Mouse (Mus musculus) forebrain, embryonic 11.5 days (tissue): ENCODE measurements around the gene Taar5. TPM values are rescaled to one million over a fixed set of nuclear protein-coding genes. Genes with fewer than 3 reads are reported as not detected.

Experiments
- ATAC-seq: fragments of 200-750 bp; cut with Nextera tagmentation; replicated peaks from 2 replicates; pipeline ENCODE4 v1.8.0; 2017; ENCODE audit warnings: moderate TSS enrichment; ENCODE audit not compliant: low FRiP score
- DNase-seq: peaks from one replicate; pipeline ENCODE4 v3.0.0-alpha.2; 2017; ENCODE audit warnings: low spot score
- H3K27ac ChIP-seq: fragments of 300-500 bp; sonication (generic); 2 replicates; pipeline ENCODE4 v1.5.1; 2014; ENCODE audit warnings: low read depth, low read length
- H3K27me3 ChIP-seq: fragments of 300-500 bp; sonication (generic); 2 replicates; pipeline ENCODE4 v1.6.1; 2014; ENCODE audit warnings: mild to moderate bottlenecking, low read length, mixed read lengths; ENCODE audit not compliant: control insufficient read depth, insufficient read depth
- H3K36me3 ChIP-seq: fragments of 300-500 bp; sonication (generic); 2 replicates; pipeline ENCODE4 v1.6.1; 2014; ENCODE audit warnings: mild to moderate bottlenecking, low read length, moderate library complexity, mixed read lengths; ENCODE audit not compliant: control insufficient read depth, insufficient read depth
- H3K4me1 ChIP-seq: fragments of 300-500 bp; sonication (generic); replicated peaks from 2 replicates; pipeline ENCODE4 v1.6.1; 2014; ENCODE audit warnings: low read length, mixed read lengths; ENCODE audit not compliant: control insufficient read depth, insufficient read depth
- H3K4me2 ChIP-seq: fragments of 300-500 bp; sonication (generic); 2 replicates; pipeline ENCODE4 v1.6.1; 2014; ENCODE audit warnings: low read depth, mild to moderate bottlenecking, low read length, moderate library complexity, mixed read lengths; ENCODE audit not compliant: severe bottlenecking
- H3K4me3 ChIP-seq: fragments of 300-500 bp; sonication (generic); 2 replicates; pipeline ENCODE4 v1.5.1; 2014; ENCODE audit warnings: low read depth, low read length
- H3K9ac ChIP-seq: fragments of 300-500 bp; sonication (generic); 2 replicates; pipeline ENCODE4 v1.6.1; 2014; ENCODE audit warnings: low read length
- H3K9me3 ChIP-seq: fragments of 300-500 bp; sonication (generic); 2 replicates; pipeline ENCODE4 v1.6.1; 2016; ENCODE audit warnings: low read length, mixed read lengths; ENCODE audit not compliant: control insufficient read depth
- WGBS: fragments of 180-500 bp; shearing (Covaris S2); extraction: QIAGEN DNeasy Blood & Tissue Kit; methylation state at CpG from one replicate; pipeline ENCODE4 v1.1.7; 2014; 5-methylcytosine and 5-hydroxymethylcytosine counted together
- polyA plus RNA-seq: library from polyadenylated mRNA; unstranded; fragments of >200 nt; fragmentation: Nextera tagmentation; extraction: Ambion mirVana; gene quantifications from 2 replicates; pipeline ENCODE4 v1.2.1, GENCODE M21; 2014

Gene Taar5
- polyA plus RNA-seq, 1 experiment from 2014 or later = not detected

GRCm38 (mm10) chr10:23986419-23986818 lies 15.9 kb downstream of the Taar5 start:
- no peaks in the 10 kb centered on the region for H3K4me1 ChIP-seq
- no peak overlapping the region for H3K9ac ChIP-seq
- WGBS = 82% methylated on average over 5 of the region's 5 CpGs
- no peaks in the 10 kb centered on the region for H3K36me3 ChIP-seq
- no peak for DNase-seq
- H3K27ac ChIP-seq = no peak overlapping the region
- H3K27me3 ChIP-seq = no peaks in the 10 kb centered on the region
- no peak for ATAC-seq
- no peaks in the 10 kb centered on the region for H3K9me3 ChIP-seq
- H3K4me3 ChIP-seq = no peak overlapping the region
- H3K4me2 ChIP-seq = no peak overlapping the region

- WGBS = 90% methylated on average over 3 of the region's 3 CpGs
- H3K36me3 ChIP-seq = no peaks in the 10 kb centered on the region
- H3K4me1 ChIP-seq = no peaks in the 10 kb centered on the region
- H3K27ac ChIP-seq = no peak within 1 kb of the TSS
- H3K4me2 ChIP-seq = no peak within 1 kb of the TSS
- no peak for DNase-seq
- no peaks in the 10 kb centered on the region for H3K27me3 ChIP-seq
- no peaks in the 10 kb centered on the region for H3K9me3 ChIP-seq
- H3K9ac ChIP-seq = no peak within 1 kb of the TSS
- no peak for ATAC-seq
- H3K4me3 ChIP-seq = no peak within 1 kb of the TSS
Observed at GRCm38 (mm10) chr10:23993381-23993780, 22.9 kb downstream of the Taar5 start, which contains the start of gene Taar7a. Gene Taar7a, minus strand, starts transcription at chr10:23993481.

- no peak within 1 kb of the TSS for H3K4me3 ChIP-seq
- no peaks in the 10 kb centered on the region for H3K9me3 ChIP-seq
- no peaks in the 10 kb centered on the region for H3K36me3 ChIP-seq
- H3K4me1 ChIP-seq = no peaks in the 10 kb centered on the region
- H3K4me2 ChIP-seq = no peak within 1 kb of the TSS
- 93% methylated on average over 1 of the region's 1 CpGs for WGBS
- no peak for DNase-seq
- no peak for ATAC-seq
- no peaks in the 10 kb centered on the region for H3K27me3 ChIP-seq
- H3K9ac ChIP-seq = no peak within 1 kb of the TSS
- no peak within 1 kb of the TSS for H3K27ac ChIP-seq
Observed at GRCm38 (mm10) chr10:23999639-24000038, 29.1 kb downstream of the Taar5 start, which contains the start of gene Taar7b. Gene Taar7b, plus strand, starts transcription at chr10:23999939.

GRCm38 (mm10) chr10:24006442-24006841 lies 35.9 kb downstream of the Taar5 start:
- no peak for ATAC-seq
- WGBS = 87% methylated on average over 1 of the region's 1 CpGs
- no peaks in the 10 kb centered on the region for H3K9me3 ChIP-seq
- no peak overlapping the region for H3K4me2 ChIP-seq
- no peak overlapping the region for H3K27ac ChIP-seq
- no peaks in the 10 kb centered on the region for H3K4me1 ChIP-seq
- H3K36me3 ChIP-seq = no peaks in the 10 kb centered on the region
- no peak overlapping the region for H3K4me3 ChIP-seq
- no peak overlapping the region for H3K9ac ChIP-seq
- H3K27me3 ChIP-seq = no peaks in the 10 kb centered on the region
- DNase-seq = no peak

GRCm38 (mm10) chr10:24007034-24007433 lies 36.5 kb downstream of the Taar5 start:
- H3K36me3 ChIP-seq = no peaks in the 10 kb centered on the region
- ATAC-seq (no peak), DNase-seq (no peak)
- no peaks in the 10 kb centered on the region for H3K27me3 ChIP-seq
- H3K4me3 ChIP-seq = no peak overlapping the region
- WGBS = 79% methylated on average over 2 of the region's 2 CpGs
- H3K9me3 ChIP-seq = no peaks in the 10 kb centered on the region
- H3K4me2 ChIP-seq = no peak overlapping the region
- H3K9ac ChIP-seq = no peak overlapping the region
- no peaks in the 10 kb centered on the region for H3K4me1 ChIP-seq
- H3K27ac ChIP-seq = no peak overlapping the region

GRCm38 (mm10) chr10:24008143-24008542 lies 37.6 kb downstream of the Taar5 start:
- no peak for ATAC-seq
- Histone ChIP-seq H3K36me3 (no peaks in the 10 kb centered on the region), H3K4me2 (no peak overlapping the region), H3K9ac (no peak overlapping the region), H3K4me3 (no peak overlapping the region), H3K4me1 (no peaks in the 10 kb centered on the region), H3K9me3 (no peaks in the 10 kb centered on the region), H3K27ac (no peak overlapping the region), H3K27me3 (no peaks in the 10 kb centered on the region)
- no peak for DNase-seq
- 97% methylated on average over 1 of the region's 1 CpGs for WGBS

Other genes with a start within 250 kb of the Taar5 start
- 130 and 155 TPM in 2 replicates for gene Rps12, start 183.4 kb upstream of the Taar5 start, polyA plus RNA-seq
- 15.9 and 20.9 TPM in 2 replicates for gene Slc18b1, start 173.7 kb upstream of the Taar5 start, polyA plus RNA-seq
- gene Vnn3, start 119.2 kb upstream of the Taar5 start, polyA plus RNA-seq = not detected in 2 replicates
- 1.5 and 3.7 TPM in 2 replicates for gene Vnn1, start 76.0 kb upstream of the Taar5 start, polyA plus RNA-seq
- not detected in 2 replicates for gene Taar1, start 50.4 kb upstream of the Taar5 start, polyA plus RNA-seq
- not detected in 2 replicates for gene Taar2, start 32.1 kb upstream of the Taar5 start, polyA plus RNA-seq
- gene Taar3, start 21.1 kb upstream of the Taar5 start, polyA plus RNA-seq = not detected in 2 replicates
- gene Taar4, start 10.2 kb upstream of the Taar5 start, polyA plus RNA-seq = not detected in 2 replicates
- not detected in 2 replicates for gene Taar6, start 14.9 kb downstream of the Taar5 start, polyA plus RNA-seq
- gene Taar7a, start 22.8 kb downstream of the Taar5 start, polyA plus RNA-seq = not detected in 2 replicates
- not detected in 2 replicates for gene Taar7b, start 29.2 kb downstream of the Taar5 start, polyA plus RNA-seq
- not detected in 2 replicates for gene Taar7d, start 56.5 kb downstream of the Taar5 start, polyA plus RNA-seq
- not detected in 2 replicates for gene Taar7e, start 66.9 kb downstream of the Taar5 start, polyA plus RNA-seq
- gene Taar7f, start 78.8 kb downstream of the Taar5 start, polyA plus RNA-seq = not detected in 2 replicates
- not detected in 2 replicates for gene Taar8a, start 105.8 kb downstream of the Taar5 start, polyA plus RNA-seq
- gene Taar8b, start 121.6 kb downstream of the Taar5 start, polyA plus RNA-seq = not detected in 2 replicates
- gene Taar8c, start 131.2 kb downstream of the Taar5 start, polyA plus RNA-seq = not detected in 2 replicates
- gene Taar9, start 138.8 kb downstream of the Taar5 start, polyA plus RNA-seq = not detected in 2 replicates
- gene Stx7, start 178.6 kb downstream of the Taar5 start, polyA plus RNA-seq = 78.5 and 87.3 TPM in 2 replicates